Mouse (Mus musculus) liver, adult 2 months (tissue): ENCODE measurements around the gene Notch3.

Experiments used
- CTCF ChIP-seq: fragments of 200-500 bp; IDR thresholded peaks from 2 replicates; pipeline ENCODE4 v1.5.1; 2011; ENCODE audit warnings: low read depth, low read length, control low read depth
- POLR2A ChIP-seq: fragments of 200-500 bp; IDR thresholded peaks from 2 replicates; pipeline ENCODE4 v1.6.1; 2011; ENCODE audit warnings: low read length, control low read depth; ENCODE audit not compliant: insufficient read depth; ENCODE audit errors: extremely low read depth

DNA sequence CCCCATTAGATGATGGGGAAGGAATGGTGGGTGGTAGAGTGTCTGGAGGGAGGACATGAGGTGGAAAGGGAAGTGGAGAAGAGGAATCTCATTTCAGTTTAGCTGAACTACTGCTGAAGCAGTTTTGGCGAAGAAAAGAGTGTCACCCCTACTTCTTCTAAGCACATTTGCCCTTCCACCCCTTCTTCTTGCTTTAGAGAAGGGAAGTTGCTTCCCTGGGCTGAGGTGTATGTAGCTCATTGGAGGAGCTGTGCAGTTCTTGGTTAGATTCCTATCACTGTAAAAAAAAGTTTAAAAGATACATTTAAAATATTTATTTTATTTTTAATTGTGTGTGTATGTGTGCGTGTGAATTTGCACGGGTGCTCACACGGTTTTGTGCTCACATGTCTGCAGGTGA lies 10.3 kb upstream of the Notch3 start:
- TF ChIP-seq CTCF (no peak), POLR2A (no peak)
